Mouse (Mus musculus) heart, adult 10 weeks (tissue): ENCODE data around the gene Yaf2. TPM values are rescaled to one million over a fixed set of nuclear protein-coding genes. Genes with fewer than 3 reads are reported as not detected.

Experiments used
- polyA plus RNA-seq: library from polyadenylated mRNA; stranded (reverse); fragments of 350-450 nt; fragmentation: Illumina TruSeq; extraction: RNeasy Lipid Tissue Mini Kit (QIAGEN cat#74804); gene quantifications from one replicate; pipeline ENCODE4 v1.2.3, GENCODE M21; 2014; ENCODE audit warnings: low read depth, low replicate concordance

Yaf2 gene
- 27.2 TPM for polyA plus RNA-seq

GRCm38 (mm10) chr15:93336925-93337761 is at the start of gene Yaf2:
TSS of gene Yaf2 (minus strand) at chr15:93336935.

GRCm38 (mm10) chr15:93274679-93275583 is 61.8 kb downstream of the Yaf2 start, which contains the start of gene Gxylt1:
TSS of gene Gxylt1 (minus strand) at chr15:93275179.

Other genes starting within 250 kb of the Yaf2 start
- 7.5 TPM for gene Gxylt1, start 61.8 kb downstream of the Yaf2 start, polyA plus RNA-seq
- gene Zcrb1, start 61.4 kb upstream of the Yaf2 start, polyA plus RNA-seq: 162 TPM
- gene Pphln1, start 61.4 kb upstream of the Yaf2 start, polyA plus RNA-seq: 19.7 TPM